Mouse (Mus musculus): Measurements from ENCODE around the gene Pcolce. TPM values are rescaled to one million over a fixed set of nuclear protein-coding genes. Genes with fewer than 3 reads are reported as not detected.

Pcolce gene
- polyA plus RNA-seq, 1 experiment from 2014 or later, result 273 TPM

DNA sequence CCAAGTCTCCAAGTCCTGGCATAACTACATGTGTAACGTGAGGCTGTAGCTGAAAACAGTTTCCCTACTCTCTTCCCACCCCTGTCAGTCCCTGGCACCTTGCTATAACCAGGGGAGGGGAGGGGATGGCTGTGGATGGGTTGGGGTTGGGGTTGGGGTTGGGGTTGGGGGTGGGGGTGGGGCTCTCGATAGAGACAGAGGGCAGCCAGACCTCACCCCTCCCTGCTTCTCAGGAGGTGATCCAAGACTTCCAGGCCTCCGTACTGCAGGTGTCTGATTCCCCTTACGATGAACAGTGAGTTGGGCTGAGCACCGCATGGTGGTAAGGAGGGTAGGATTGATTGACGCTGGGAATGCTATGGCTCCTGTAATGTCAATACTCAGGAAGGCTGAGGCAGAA, 47.8 kb downstream of the Pcolce start:
- Histone ChIP-seq H3K9ac (no peak overlapping the region), H3K27me3 (no peaks in the 10 kb centered on the region), H3K4me2 (replicated peaks) (no peak overlapping the region), H3K27ac (replicated peaks) (no peak overlapping the region), H3K4me3 (replicated peaks) (no peak overlapping the region), H3K4me1 (0 out of 2 replicates have a peak, but pooled peaks cover 7% of the 10 kb centered on the region), H3K36me3 (no peaks in the 10 kb centered on the region), H3K9me3 (replicated peaks) (no peaks in the 10 kb centered on the region)
- WGBS, result 64% methylated on average over 6 of the region's 6 CpGs
- no peak for ATAC-seq (ENCODE audit: insufficient number of reproducible peaks, low FRiP score, low TSS enrichment, low read depth)

DNA sequence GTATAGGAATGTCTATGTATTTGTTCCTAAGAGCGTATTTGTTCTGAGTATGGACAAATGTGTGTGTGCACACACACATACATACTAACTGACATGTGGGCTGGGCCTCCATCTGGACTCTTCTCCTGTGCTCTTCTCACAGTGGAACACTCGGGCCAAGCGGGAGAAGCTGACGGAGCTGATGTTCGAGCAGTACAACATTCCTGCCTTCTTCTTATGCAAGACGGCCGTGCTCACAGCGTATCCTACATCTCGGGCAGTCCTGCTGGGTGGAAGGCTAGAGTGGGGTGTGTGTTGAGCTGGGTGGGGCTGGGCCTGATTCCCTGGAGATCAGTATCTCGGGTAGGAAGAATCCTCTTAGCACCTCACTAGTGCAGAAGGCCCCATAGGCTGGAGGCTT, 50.6 kb downstream of the Pcolce start:
- no peak for ATAC-seq (ENCODE audit: insufficient number of reproducible peaks, low FRiP score, low TSS enrichment, low read depth)
- 65% methylated on average over 10 of the region's 10 CpGs for WGBS
- Histone ChIP-seq H3K27ac (replicated peaks) (no peak overlapping the region), H3K36me3 (no peaks in the 10 kb centered on the region), H3K4me3 (replicated peaks) (no peak overlapping the region), H3K4me1 (no peaks in the 10 kb centered on the region), H3K4me2 (replicated peaks) (no peak overlapping the region), H3K9me3 (replicated peaks) (no peaks in the 10 kb centered on the region), H3K9ac (no peak overlapping the region), H3K27me3 (no peaks in the 10 kb centered on the region)

- 70% methylated on average over 6 of the region's 6 CpGs for WGBS
- no peak overlapping the region for H3K9ac ChIP-seq
- ATAC-seq (ENCODE audit: insufficient number of reproducible peaks, low FRiP score, low TSS enrichment, low read depth), result no peak
Measured at GRCm38 (mm10) chr5:137561556-137561955, 52.0 kb downstream of the Pcolce start.

More at GRCm38 (mm10) chr5:137561556-137561955, 52.0 kb downstream of the Pcolce start:
- H3K36me3 ChIP-seq, result no peaks in the 10 kb centered on the region
- no peak overlapping the region for H3K27ac ChIP-seq (replicated peaks)
- H3K4me3 ChIP-seq (replicated peaks), result no peak overlapping the region
- no peak overlapping the region for H3K4me2 ChIP-seq (replicated peaks)
- H3K4me1 ChIP-seq, result no peaks in the 10 kb centered on the region
- no peaks in the 10 kb centered on the region for H3K27me3 ChIP-seq
- H3K9me3 ChIP-seq (replicated peaks), result no peaks in the 10 kb centered on the region

Other genes with a start within 250 kb of the Pcolce start
- 0.21 and 0.23 TPM in 2 replicates for gene Zan, start 136.7 kb downstream of the Pcolce start, polyA plus RNA-seq (2015; fragmentation: Nextera tagmentation; extraction: Ambion mirVana)
- 45.1 and 45.9 TPM in 2 replicates for gene Pop7, start 111.3 kb downstream of the Pcolce start, polyA plus RNA-seq (2015; fragmentation: Nextera tagmentation; extraction: Ambion mirVana)
- 12.7 and 15.5 TPM in 2 replicates for gene Gigyf1, start 95.2 kb downstream of the Pcolce start, polyA plus RNA-seq (2015; fragmentation: Nextera tagmentation; extraction: Ambion mirVana)
- not detected in 2 replicates for gene Epo, start 80.5 kb downstream of the Pcolce start, polyA plus RNA-seq (2015; fragmentation: Nextera tagmentation; extraction: Ambion mirVana)
- gene Gnb2, start 80.3 kb downstream of the Pcolce start, polyA plus RNA-seq (2015; fragmentation: Nextera tagmentation; extraction: Ambion mirVana), result 442 and 451 TPM in 2 replicates
- gene Actl6b, start 60.3 kb downstream of the Pcolce start, polyA plus RNA-seq (2015; fragmentation: Nextera tagmentation; extraction: Ambion mirVana), result 1.4 and 2.8 TPM in 2 replicates
- gene Tfr2, start 43.9 kb downstream of the Pcolce start, polyA plus RNA-seq (2015; fragmentation: Nextera tagmentation; extraction: Ambion mirVana), result 1.5 and 2.0 TPM in 2 replicates
- 43.3 and 47.3 TPM in 2 replicates for gene Mospd3, start 12.7 kb downstream of the Pcolce start, polyA plus RNA-seq (2015; fragmentation: Nextera tagmentation; extraction: Ambion mirVana)
- 0.25 and 0.26 TPM in 2 replicates for gene Fbxo24, start 15.2 kb upstream of the Pcolce start, polyA plus RNA-seq (2015; fragmentation: Nextera tagmentation; extraction: Ambion mirVana)
- 37.2 and 48.9 TPM in 2 replicates for gene Lrch4, start 15.3 kb upstream of the Pcolce start, polyA plus RNA-seq (2015; fragmentation: Nextera tagmentation; extraction: Ambion mirVana)
- gene Gm20605, start 15.4 kb upstream of the Pcolce start, polyA plus RNA-seq (2015; fragmentation: Nextera tagmentation; extraction: Ambion mirVana), result 12.7 and 13.1 TPM in 2 replicates
- gene Sap25, start 27.6 kb upstream of the Pcolce start, polyA plus RNA-seq (2015; fragmentation: Nextera tagmentation; extraction: Ambion mirVana), result 10.1 and 10.2 TPM in 2 replicates
- 0.16 and 0.28 TPM in 2 replicates for gene Irs3, start 31.9 kb upstream of the Pcolce start, polyA plus RNA-seq (2015; fragmentation: Nextera tagmentation; extraction: Ambion mirVana)
- 16.5 and 18.1 TPM in 2 replicates for gene Agfg2, start 70.9 kb upstream of the Pcolce start, polyA plus RNA-seq (2015; fragmentation: Nextera tagmentation; extraction: Ambion mirVana)
- 4.6 and 4.7 TPM in 2 replicates for gene Nyap1, start 127.8 kb upstream of the Pcolce start, polyA plus RNA-seq (2015; fragmentation: Nextera tagmentation; extraction: Ambion mirVana)
- gene Tsc22d4, start 131.9 kb upstream of the Pcolce start, polyA plus RNA-seq (2015; fragmentation: Nextera tagmentation; extraction: Ambion mirVana), result 167 and 175 TPM in 2 replicates
- gene Ppp1r35, start 165.1 kb upstream of the Pcolce start, polyA plus RNA-seq (2015; fragmentation: Nextera tagmentation; extraction: Ambion mirVana), result 34.5 and 39.9 TPM in 2 replicates
- gene Mepce, start 173.9 kb upstream of the Pcolce start, polyA plus RNA-seq (2015; fragmentation: Nextera tagmentation; extraction: Ambion mirVana), result 12.4 and 13.7 TPM in 2 replicates
- 22.4 and 26.1 TPM in 2 replicates for gene Zcwpw1, start 174.0 kb upstream of the Pcolce start, polyA plus RNA-seq (2015; fragmentation: Nextera tagmentation; extraction: Ambion mirVana)
- gene Pilra, start 222.5 kb upstream of the Pcolce start, polyA plus RNA-seq (2015; fragmentation: Nextera tagmentation; extraction: Ambion mirVana), result 0.68 and 1.5 TPM in 2 replicates
- gene Pilrb1, start 244.3 kb upstream of the Pcolce start, polyA plus RNA-seq (2015; fragmentation: Nextera tagmentation; extraction: Ambion mirVana), result 0.19 TPM in 1 of 2 replicates, not detected in the other